Mouse (Mus musculus) kidney, postnatal 0 days (tissue): ENCODE data around the gene 0610037L13Rik. TPM values are rescaled to one million over a fixed set of nuclear protein-coding genes. Genes with fewer than 3 reads are reported as not detected.

Source experiments
- ATAC-seq: fragments of 200-750 bp; cut with Nextera tagmentation; replicated peaks from 2 replicates; pipeline ENCODE4 v1.8.0; 2017; ENCODE audit warnings: low read depth, moderate number of reproducible peaks, moderate TSS enrichment, moderate library complexity; ENCODE audit not compliant: low FRiP score
- DNase-seq: peaks from one replicate; pipeline ENCODE4 v3.0.0-alpha.2; 2016; ENCODE audit warnings: low spot score
- H3K27ac ChIP-seq: fragments of 300-500 bp; sonication (generic); 2 replicates; pipeline ENCODE4 v1.5.1; 2014; ENCODE audit warnings: mild to moderate bottlenecking
- H3K27me3 ChIP-seq: fragments of 300-500 bp; sonication (generic); 2 replicates; pipeline ENCODE4 v1.6.1; 2014; ENCODE audit warnings: low read length, mixed read lengths; ENCODE audit not compliant: insufficient read depth
- H3K36me3 ChIP-seq: fragments of 300-500 bp; sonication (generic); 2 replicates; pipeline ENCODE4 v1.6.1; 2014; ENCODE audit warnings: low read length, mixed read lengths; ENCODE audit not compliant: insufficient read depth
- H3K4me1 ChIP-seq: fragments of 300-500 bp; sonication (generic); replicated peaks from 2 replicates; pipeline ENCODE4 v1.6.1; 2014; ENCODE audit warnings: antibody characterized with exemption, low read length, mixed read lengths; ENCODE audit not compliant: insufficient read depth
- H3K4me2 ChIP-seq: fragments of 300-500 bp; sonication (generic); 2 replicates; pipeline ENCODE4 v1.6.1; 2014; ENCODE audit warnings: mild to moderate bottlenecking, low read length, moderate library complexity, mixed read lengths
- H3K4me3 ChIP-seq: fragments of 300-500 bp; sonication (generic); replicated peaks from 2 replicates; pipeline ENCODE4 v1.5.1; 2014; ENCODE audit warnings: low read depth, low read length
- H3K9ac ChIP-seq: fragments of 300-500 bp; sonication (generic); 2 replicates; pipeline ENCODE4 v1.6.1; 2014; ENCODE audit warnings: low read depth, low read length
- H3K9me3 ChIP-seq: fragments of 300-500 bp; sonication (generic); replicated peaks from 2 replicates; pipeline ENCODE4 v1.6.1; 2016; ENCODE audit warnings: low read length, inconsistent platforms, mixed read lengths
- CTCF ChIP-seq: IDR thresholded peaks from 2 replicates; pipeline ENCODE4 v1.5.1; 2016; ENCODE audit warnings: antibody characterized with exemption, low read depth, mild to moderate bottlenecking, moderate library complexity
- WGBS: fragments of 180-500 bp; shearing (Covaris S2); extraction: QIAGEN DNeasy Blood & Tissue Kit; methylation state at CpG from one replicate; pipeline ENCODE4 v1.1.7; 2014; 5-methylcytosine and 5-hydroxymethylcytosine counted together
- polyA plus RNA-seq: library from polyadenylated mRNA; unstranded; fragments of >200 nt; fragmentation: Nextera tagmentation; extraction: Ambion mirVana; gene quantifications from 2 replicates; pipeline ENCODE4 v1.2.1, GENCODE M21; 2015

0610037L13Rik gene
- polyA plus RNA-seq, 1 experiment from 2014 or later, result 129 TPM

GRCm38 (mm10) chr4:107921952-107922351, 32.3 kb downstream of the 0610037L13Rik start:
- no peaks in the 10 kb centered on the region for H3K9me3 ChIP-seq
- H3K4me1 ChIP-seq, result peaks cover 19% of the 10 kb centered on the region
- H3K27me3 ChIP-seq, result no peaks in the 10 kb centered on the region
- DNase-seq (peak; percentile 45), ATAC-seq (peak; percentile 64)
- peak overlapping the region; percentile 78; the same call in 1 of the 2 replicates for H3K9ac ChIP-seq
- TF ChIP-seq CTCF, result no peak
- peak overlapping the region; percentile 86; the same call in 1 of the 2 replicates for H3K27ac ChIP-seq
- H3K36me3 ChIP-seq, result no peaks in the 10 kb centered on the region
- no peak overlapping the region for H3K4me3 ChIP-seq
- peak overlapping the region; percentile 70 for H3K4me2 ChIP-seq
- WGBS, result 41% methylated on average over 4 of the region's 4 CpGs

GRCm38 (mm10) chr4:107923145-107923802, 33.7 kb downstream of the 0610037L13Rik start, which contains the start of gene Cpt2:
Gene Cpt2 (minus strand): TSS chr4:107923610.
- DNase-seq (peak; percentile 98), ATAC-seq (peak; percentile 94)
- no peaks in the 10 kb centered on the region for H3K36me3 ChIP-seq
- H3K4me2 ChIP-seq, result peak within 1 kb of the TSS; percentile 70
- H3K27me3 ChIP-seq, result no peaks in the 10 kb centered on the region
- no peaks in the 10 kb centered on the region for H3K9me3 ChIP-seq
- peaks cover 19% of the 10 kb centered on the region for H3K4me1 ChIP-seq
- peak; percentile 51 for TF ChIP-seq CTCF
- WGBS, result under 1% methylated on average over 38 of the region's 38 CpGs
- peak within 1 kb of the TSS; percentile 86 for H3K27ac ChIP-seq
- peak within 1 kb of the TSS; percentile 69 for H3K4me3 ChIP-seq
- H3K9ac ChIP-seq, result peak within 1 kb of the TSS; percentile 78

DNA sequence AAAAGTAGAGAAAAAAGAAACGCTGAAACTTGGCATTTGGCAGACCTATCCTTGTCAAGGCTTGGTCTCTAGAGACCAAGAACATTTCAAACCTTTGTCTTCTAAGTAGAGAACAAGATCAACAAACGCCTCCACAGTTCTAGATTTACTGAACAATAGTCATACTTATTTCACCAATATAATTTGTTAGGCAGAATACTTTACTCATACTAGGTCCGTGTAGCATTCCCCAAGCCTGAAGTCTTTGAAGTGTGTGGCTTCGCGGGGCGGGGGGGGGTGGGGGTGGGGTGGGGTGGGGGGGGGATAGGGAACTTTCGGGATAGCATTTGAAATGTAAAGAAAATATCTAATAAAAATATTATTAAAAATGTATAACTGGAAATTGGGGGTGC, 34.2 kb downstream of the 0610037L13Rik start:
- 43% methylated on average over 7 of the region's 7 CpGs for WGBS
- H3K4me1 ChIP-seq, result peaks cover 19% of the 10 kb centered on the region
- no peak overlapping the region for H3K9ac ChIP-seq
- no peaks in the 10 kb centered on the region for H3K9me3 ChIP-seq
- ATAC-seq (0 out of 2 replicates have a peak, but pooled peaks have one; percentile 4), DNase-seq (no peak)
- no peaks in the 10 kb centered on the region for H3K36me3 ChIP-seq
- TF ChIP-seq CTCF, result no peak
- peak overlapping the region; percentile 69; the same call in 1 of the 2 replicates for H3K4me3 ChIP-seq
- H3K4me2 ChIP-seq, result peak overlapping the region; percentile 70
- H3K27me3 ChIP-seq, result no peaks in the 10 kb centered on the region
- no peak overlapping the region for H3K27ac ChIP-seq

DNA sequence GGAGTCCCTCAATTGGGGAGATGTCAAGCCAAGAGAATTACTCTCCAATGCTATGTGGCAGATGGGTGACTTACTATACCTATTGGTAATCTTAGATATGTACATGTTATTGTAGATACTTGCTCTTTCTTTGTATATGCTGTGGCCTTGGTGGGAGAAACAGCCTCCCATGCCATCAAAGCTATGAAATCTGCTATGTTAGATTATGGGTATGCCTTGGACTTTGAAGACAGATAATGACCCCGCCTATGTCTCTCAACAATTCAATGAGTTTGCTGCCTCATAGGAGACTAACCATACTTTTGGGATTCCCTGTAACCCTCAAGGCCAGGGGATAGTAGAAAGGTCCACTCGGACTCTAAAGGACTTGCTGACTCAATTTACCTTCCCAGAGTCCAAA, 38.7 kb downstream of the 0610037L13Rik start:
- Histone ChIP-seq H3K36me3 (no peaks in the 10 kb centered on the region), H3K27me3 (no peaks in the 10 kb centered on the region), H3K27ac (no peak overlapping the region), H3K4me2 (no peak overlapping the region), H3K4me1 (no peaks in the 10 kb centered on the region), H3K4me3 (no peak overlapping the region), H3K9me3 (no peaks in the 10 kb centered on the region), H3K9ac (no peak overlapping the region)
- DNase-seq (no peak), ATAC-seq (no peak)
- 72% methylated on average over 2 of the region's 2 CpGs for WGBS
- TF ChIP-seq CTCF, result no peak

- Histone ChIP-seq H3K9ac (no peak overlapping the region), H3K9me3 (no peaks in the 10 kb centered on the region), H3K4me2 (no peak overlapping the region), H3K4me1 (no peaks in the 10 kb centered on the region), H3K27ac (no peak overlapping the region), H3K36me3 (no peaks in the 10 kb centered on the region), H3K27me3 (no peaks in the 10 kb centered on the region), H3K4me3 (no peak overlapping the region)
- TF ChIP-seq CTCF, result no peak
- ATAC-seq, result no peak
- 87% methylated on average over 2 of the region's 2 CpGs for WGBS
- no peak for DNase-seq
Observed at GRCm38 (mm10) chr4:107928726-107929125, 39.1 kb downstream of the 0610037L13Rik start.

- H3K9ac ChIP-seq, result no peak overlapping the region
- no peaks in the 10 kb centered on the region for H3K4me1 ChIP-seq
- no peak overlapping the region for H3K27ac ChIP-seq
- H3K4me3 ChIP-seq, result no peak overlapping the region
- peak; percentile 28; the same call in 1 of the 2 replicates for TF ChIP-seq CTCF
- ATAC-seq (no peak), DNase-seq (no peak)
- no peaks in the 10 kb centered on the region for H3K27me3 ChIP-seq
- 82% methylated on average over 3 of the region's 3 CpGs for WGBS
- H3K36me3 ChIP-seq, result no peaks in the 10 kb centered on the region
- no peak overlapping the region for H3K4me2 ChIP-seq
- H3K9me3 ChIP-seq, result no peaks in the 10 kb centered on the region
Observed at GRCm38 (mm10) chr4:107931453-107931852, 41.8 kb downstream of the 0610037L13Rik start.

DNA sequence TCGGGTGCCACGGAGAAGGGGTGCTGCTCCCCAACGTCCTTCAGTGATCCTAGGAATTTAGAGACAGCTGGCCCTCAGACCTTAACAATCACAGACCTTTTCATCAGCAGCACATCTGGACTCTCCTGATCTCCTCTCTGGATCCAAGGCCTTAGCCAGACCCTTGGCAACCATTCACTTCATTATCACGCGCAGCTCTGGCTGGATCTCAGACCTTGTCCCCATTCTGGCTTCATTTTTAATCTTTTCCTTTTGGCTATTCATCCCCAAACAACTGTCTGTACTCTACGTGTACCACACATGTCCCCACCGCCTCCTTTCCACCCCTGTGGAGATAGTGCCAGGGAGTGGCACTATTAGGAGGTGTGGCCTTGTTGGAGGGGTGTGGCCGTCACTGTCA, 43.6 kb downstream of the 0610037L13Rik start:
- ATAC-seq, result no peak
- no peaks in the 10 kb centered on the region for H3K4me1 ChIP-seq
- no peak overlapping the region for H3K27ac ChIP-seq
- H3K27me3 ChIP-seq, result no peaks in the 10 kb centered on the region
- H3K4me2 ChIP-seq, result no peak overlapping the region
- no peaks in the 10 kb centered on the region for H3K9me3 ChIP-seq
- TF ChIP-seq CTCF, result no peak
- H3K36me3 ChIP-seq, result no peaks in the 10 kb centered on the region
- WGBS, result 81% methylated on average over 8 of the region's 8 CpGs
- no peak for DNase-seq
- H3K9ac ChIP-seq, result no peak overlapping the region
- no peak overlapping the region for H3K4me3 ChIP-seq
